Mouse (Mus musculus) midbrain, embryonic 12.5 days (tissue): ENCODE results near the gene Alk. TPM values are rescaled to one million over a fixed set of nuclear protein-coding genes. Genes with fewer than 3 reads are reported as not detected.

ENCODE experiments used
- ATAC-seq: fragments of 200-750 bp; cut with Nextera tagmentation; 2 replicates; pipeline ENCODE4 v1.8.0; 2017; ENCODE audit warnings: low read depth, moderate TSS enrichment, moderate library complexity; ENCODE audit not compliant: low FRiP score
- H3K27ac ChIP-seq: fragments of 300-500 bp; sonication (generic); replicated peaks from 2 replicates; pipeline ENCODE4 v1.5.1; 2016; ENCODE audit warnings: mild to moderate bottlenecking
- H3K27me3 ChIP-seq: fragments of 300-500 bp; sonication (generic); 2 replicates; pipeline ENCODE4 v1.6.1; 2016; ENCODE audit warnings: mild to moderate bottlenecking
- H3K36me3 ChIP-seq: fragments of 300-500 bp; sonication (generic); 2 replicates; pipeline ENCODE4 v1.6.1; 2016
- H3K4me1 ChIP-seq: fragments of 300-500 bp; sonication (generic); 2 replicates; pipeline ENCODE4 v1.6.1; 2016
- H3K4me2 ChIP-seq: fragments of 300-500 bp; sonication (generic); replicated peaks from 2 replicates; pipeline ENCODE4 v1.6.1; 2016; ENCODE audit warnings: mild to moderate bottlenecking, moderate library complexity
- H3K4me3 ChIP-seq: fragments of 300-500 bp; sonication (generic); 2 replicates; pipeline ENCODE4 v1.5.1; 2016; ENCODE audit warnings: mild to moderate bottlenecking
- H3K9ac ChIP-seq: fragments of 300-500 bp; sonication (generic); replicated peaks from 2 replicates; pipeline ENCODE4 v1.6.1; 2016; ENCODE audit warnings: mild to moderate bottlenecking, moderate library complexity
- H3K9me3 ChIP-seq: fragments of 300-500 bp; sonication (generic); 2 replicates; pipeline ENCODE4 v1.6.1; 2016; ENCODE audit warnings: mild to moderate bottlenecking
- WGBS: fragments of 180-500 bp; shearing (Covaris S2); methylation state at CpG from one replicate; pipeline ENCODE4 v1.1.7; 2016; 5-methylcytosine and 5-hydroxymethylcytosine counted together
- polyA plus RNA-seq: library from polyadenylated mRNA; unstranded; fragments of >200 nt; fragmentation: Nextera tagmentation; extraction: Ambion mirVana; gene quantifications from 2 replicates; pipeline ENCODE4 v1.2.1, GENCODE M21; 2016

Gene Alk
- polyA plus RNA-seq, 1 experiment from 2014 or later, result 0.99 TPM

DNA sequence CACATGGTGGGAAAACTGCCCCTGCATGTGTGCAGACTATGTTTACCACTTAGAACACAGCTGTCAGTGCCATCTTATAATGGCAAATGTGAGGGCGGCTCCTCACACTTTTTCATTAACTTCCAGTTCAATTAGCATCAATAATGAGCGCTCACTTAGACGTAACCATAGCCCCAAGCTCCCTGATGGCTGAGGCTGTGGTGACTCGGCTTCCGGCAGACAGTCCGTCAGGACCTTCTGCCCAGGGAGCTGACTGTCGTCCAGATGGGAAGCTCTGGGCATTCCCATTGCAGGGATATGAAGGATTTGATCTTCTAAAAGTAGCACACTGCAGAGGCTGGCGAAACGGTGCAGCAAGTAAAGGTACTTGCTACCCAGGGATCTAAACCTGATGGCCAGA lies 25.1 kb downstream of the Alk start:
- Histone ChIP-seq H3K9me3 (no peaks in the 10 kb centered on the region), H3K4me1 (no peaks in the 10 kb centered on the region), H3K27me3 (no peaks in the 10 kb centered on the region), H3K36me3 (no peaks in the 10 kb centered on the region), H3K27ac (no peak overlapping the region), H3K4me3 (no peak overlapping the region), H3K4me2 (no peak overlapping the region), H3K9ac (no peak overlapping the region)
- ATAC-seq, result no peak
- 86% methylated on average over 9 of the region's 9 CpGs for WGBS

GRCm38 (mm10) chr17:72571379-72571778 lies 33.0 kb downstream of the Alk start:
- ATAC-seq, result no peak
- 82% methylated on average over 2 of the region's 2 CpGs for WGBS
- Histone ChIP-seq H3K27me3 (no peaks in the 10 kb centered on the region), H3K9ac (no peak overlapping the region), H3K4me3 (no peak overlapping the region), H3K4me2 (no peak overlapping the region), H3K36me3 (no peaks in the 10 kb centered on the region), H3K27ac (no peak overlapping the region), H3K9me3 (no peaks in the 10 kb centered on the region), H3K4me1 (peaks cover 4% of the 10 kb centered on the region; the same call in 1 of the 2 replicates)

- Histone ChIP-seq H3K4me1 (peaks cover 4% of the 10 kb centered on the region; the same call in 1 of the 2 replicates), H3K9ac (no peak overlapping the region), H3K9me3 (no peaks in the 10 kb centered on the region), H3K36me3 (no peaks in the 10 kb centered on the region), H3K4me2 (peak overlapping the region; percentile 34; the same call in 1 of the 2 replicates), H3K27me3 (no peaks in the 10 kb centered on the region), H3K4me3 (no peak overlapping the region), H3K27ac (no peak overlapping the region)
- ATAC-seq, result peak; percentile 66; the same call in 1 of the 2 replicates
- 55% methylated on average over 10 of the region's 10 CpGs for WGBS
These were observed 34.9 kb downstream of the Alk start for GRCm38 (mm10) chr17:72569491-72569890.

GRCm38 (mm10) chr17:72563423-72563822 lies 41.0 kb downstream of the Alk start:
- Histone ChIP-seq H3K9ac (no peak overlapping the region), H3K9me3 (no peaks in the 10 kb centered on the region), H3K4me3 (no peak overlapping the region), H3K27ac (no peak overlapping the region), H3K4me2 (no peak overlapping the region), H3K36me3 (no peaks in the 10 kb centered on the region), H3K4me1 (peaks cover 4% of the 10 kb centered on the region; the same call in 1 of the 2 replicates), H3K27me3 (no peaks in the 10 kb centered on the region)
- WGBS, result 77% methylated on average over 5 of the region's 5 CpGs
- ATAC-seq, result no peak

GRCm38 (mm10) chr17:72561471-72561870 lies 43.0 kb downstream of the Alk start:
- Histone ChIP-seq H3K27ac (no peak overlapping the region), H3K9ac (no peak overlapping the region), H3K27me3 (no peaks in the 10 kb centered on the region), H3K4me1 (peaks cover 8% of the 10 kb centered on the region; the same call in 1 of the 2 replicates), H3K4me3 (no peak overlapping the region), H3K36me3 (no peaks in the 10 kb centered on the region), H3K9me3 (no peaks in the 10 kb centered on the region), H3K4me2 (no peak overlapping the region)
- ATAC-seq, result no peak
- 78% methylated on average over 3 of the region's 3 CpGs for WGBS

- Histone ChIP-seq H3K9me3 (no peaks in the 10 kb centered on the region), H3K9ac (no peak overlapping the region), H3K36me3 (no peaks in the 10 kb centered on the region), H3K27ac (no peak overlapping the region), H3K27me3 (no peaks in the 10 kb centered on the region), H3K4me1 (peaks cover 8% of the 10 kb centered on the region; the same call in 1 of the 2 replicates), H3K4me3 (no peak overlapping the region), H3K4me2 (no peak overlapping the region)
- no peak for ATAC-seq
- WGBS, result 88% methylated on average over 1 of the region's 1 CpGs
These were observed 43.7 kb downstream of the Alk start for GRCm38 (mm10) chr17:72560771-72561170.

DNA sequence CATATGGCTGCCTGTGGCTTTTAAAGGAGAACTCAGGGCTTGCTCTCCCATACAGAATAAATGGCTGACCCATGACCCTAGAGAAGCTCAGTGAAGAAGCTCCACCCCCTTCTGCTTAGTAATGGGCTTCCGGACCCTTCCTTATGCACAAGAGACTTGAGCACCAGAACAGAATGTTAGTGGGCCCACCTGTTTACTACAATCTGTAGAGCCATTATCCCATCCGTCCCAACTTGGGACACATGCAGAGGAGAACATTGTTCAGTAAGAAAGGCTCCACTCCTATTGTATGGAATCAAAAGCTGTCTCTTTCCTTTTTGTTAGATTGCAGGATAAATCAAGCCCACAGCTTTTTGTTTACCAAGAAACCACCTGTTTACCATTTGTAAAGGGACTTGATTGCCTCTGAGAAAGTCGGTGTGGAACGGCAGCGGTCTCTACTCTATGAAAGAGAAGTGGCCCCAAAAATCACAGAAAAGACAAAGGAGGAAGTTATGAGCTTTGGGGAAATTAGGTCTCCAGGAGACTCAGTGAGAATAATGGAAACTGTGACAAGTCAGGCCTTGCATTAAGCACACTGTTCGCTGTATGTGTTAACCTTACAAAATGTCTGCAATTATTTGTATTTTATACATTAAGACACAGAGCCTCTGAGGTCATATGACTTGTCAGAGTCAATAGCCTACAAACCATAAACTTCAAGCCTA lies 47.2 kb downstream of the Alk start:
- Histone ChIP-seq H3K9me3 (no peaks in the 10 kb centered on the region), H3K4me3 (no peak overlapping the region), H3K4me1 (peaks cover 8% of the 10 kb centered on the region; the same call in 1 of the 2 replicates), H3K27me3 (no peaks in the 10 kb centered on the region), H3K27ac (no peak overlapping the region), H3K4me2 (no peak overlapping the region), H3K9ac (no peak overlapping the region), H3K36me3 (no peaks in the 10 kb centered on the region)
- 57% methylated on average over 6 of the region's 6 CpGs for WGBS
- no peak for ATAC-seq

DNA sequence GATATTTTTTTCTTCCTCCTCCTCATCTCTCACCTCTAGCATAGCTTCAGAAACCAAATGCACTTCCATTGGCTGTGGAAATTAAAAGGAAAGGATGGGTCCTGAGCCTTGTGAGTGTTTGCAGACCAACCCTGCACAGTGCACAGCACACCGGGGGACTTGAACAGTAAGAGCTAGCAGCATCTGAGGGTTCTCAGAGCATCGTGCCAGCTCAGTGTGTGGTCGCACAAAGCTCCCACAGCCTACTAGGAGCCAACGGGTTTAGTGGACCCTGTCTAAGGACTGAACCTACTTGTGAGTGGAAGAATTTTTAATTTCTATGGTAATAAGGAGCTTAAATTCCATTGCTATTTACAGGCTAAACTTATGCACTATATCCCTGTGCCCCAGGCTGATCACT lies 58.2 kb downstream of the Alk start:
- no peak for ATAC-seq
- no peaks in the 10 kb centered on the region for H3K27me3 ChIP-seq
- no peaks in the 10 kb centered on the region for H3K4me1 ChIP-seq
- no peaks in the 10 kb centered on the region for H3K9me3 ChIP-seq
- no peak overlapping the region for H3K9ac ChIP-seq
- whole genome bisulfite sequencing, result 79% methylated on average over 4 of the region's 4 CpGs
- no peak overlapping the region for H3K27ac ChIP-seq
- no peak overlapping the region for H3K4me3 ChIP-seq
- H3K4me2 ChIP-seq, result no peak overlapping the region
- no peaks in the 10 kb centered on the region for H3K36me3 ChIP-seq

DNA sequence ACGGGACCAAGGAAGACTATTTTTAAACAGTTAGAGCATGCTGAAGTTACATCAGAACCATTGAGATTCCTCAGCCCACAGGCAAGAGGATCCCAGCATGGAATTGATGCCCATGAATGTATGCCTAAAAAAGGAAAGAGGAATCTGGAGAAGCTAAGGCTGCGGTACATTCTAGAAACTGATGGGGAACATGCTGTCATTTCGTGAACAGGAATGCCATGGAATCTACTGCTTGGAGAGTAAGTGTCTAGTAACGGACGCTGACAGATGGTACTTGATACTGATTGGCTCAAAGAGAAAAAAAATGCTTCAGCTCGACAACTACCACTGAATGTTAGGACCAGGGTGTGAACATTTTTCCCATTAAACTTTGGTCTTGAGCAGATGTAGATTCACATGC lies 69.1 kb downstream of the Alk start:
- WGBS, result 89% methylated on average over 6 of the region's 6 CpGs
- Histone ChIP-seq H3K27me3 (no peaks in the 10 kb centered on the region), H3K4me2 (no peak overlapping the region), H3K9me3 (no peaks in the 10 kb centered on the region), H3K4me3 (no peak overlapping the region), H3K27ac (no peak overlapping the region), H3K4me1 (no peaks in the 10 kb centered on the region), H3K9ac (no peak overlapping the region), H3K36me3 (no peaks in the 10 kb centered on the region)
- ATAC-seq, result no peak

DNA sequence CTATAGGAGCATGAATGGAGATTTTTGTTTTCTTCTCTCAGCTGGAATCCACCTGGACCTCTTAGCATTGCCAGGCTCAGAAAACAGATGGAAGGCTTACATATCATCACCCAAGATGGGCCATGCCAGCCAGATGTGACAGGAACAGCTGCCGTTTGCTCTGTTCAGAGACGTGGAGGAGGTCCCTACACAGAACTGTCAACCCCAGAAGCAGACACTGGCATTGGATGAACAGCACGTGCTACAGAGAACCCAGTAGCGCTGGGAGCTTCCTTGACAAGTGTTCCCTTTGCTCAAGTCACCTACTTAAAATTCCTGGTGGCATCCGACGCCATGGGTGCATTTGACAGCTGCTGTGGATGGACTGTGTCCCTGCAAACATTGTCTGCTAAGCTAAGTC lies 72.2 kb downstream of the Alk start:
- 83% methylated on average over 6 of the region's 6 CpGs for WGBS
- no peaks in the 10 kb centered on the region for H3K36me3 ChIP-seq
- no peak for ATAC-seq

GRCm38 (mm10) chr17:72528481-72528880 lies 75.9 kb downstream of the Alk start:
- H3K27ac ChIP-seq, result no peak overlapping the region
- H3K4me2 ChIP-seq, result no peak overlapping the region
- no peaks in the 10 kb centered on the region for H3K27me3 ChIP-seq
- no peak overlapping the region for H3K4me3 ChIP-seq
- no peak for ATAC-seq
- WGBS, result 90% methylated on average over 8 of the region's 8 CpGs
- no peaks in the 10 kb centered on the region for H3K9me3 ChIP-seq
- H3K9ac ChIP-seq, result no peak overlapping the region
- H3K36me3 ChIP-seq, result no peaks in the 10 kb centered on the region
- H3K4me1 ChIP-seq, result no peaks in the 10 kb centered on the region

More for the DNA sequence above, 72.2 kb downstream of the Alk start:
- Histone ChIP-seq H3K9ac (no peak overlapping the region), H3K4me1 (no peaks in the 10 kb centered on the region), H3K27ac (no peak overlapping the region), H3K27me3 (no peaks in the 10 kb centered on the region), H3K4me2 (no peak overlapping the region), H3K4me3 (no peak overlapping the region), H3K9me3 (no peaks in the 10 kb centered on the region)

GRCm38 (mm10) chr17:72527481-72527880 lies 76.9 kb downstream of the Alk start:
- Histone ChIP-seq H3K9me3 (no peaks in the 10 kb centered on the region), H3K27ac (no peak overlapping the region), H3K4me1 (no peaks in the 10 kb centered on the region), H3K4me3 (no peak overlapping the region), H3K9ac (no peak overlapping the region), H3K4me2 (no peak overlapping the region), H3K27me3 (no peaks in the 10 kb centered on the region), H3K36me3 (no peaks in the 10 kb centered on the region)
- 87% methylated on average over 5 of the region's 5 CpGs for WGBS
- ATAC-seq, result no peak

- H3K9me3 ChIP-seq, result no peaks in the 10 kb centered on the region
- H3K4me1 ChIP-seq, result no peaks in the 10 kb centered on the region
- H3K27ac ChIP-seq, result no peak overlapping the region
- H3K27me3 ChIP-seq, result no peaks in the 10 kb centered on the region
- H3K4me2 ChIP-seq, result no peak overlapping the region
- no peak overlapping the region for H3K9ac ChIP-seq
- no peak overlapping the region for H3K4me3 ChIP-seq
- WGBS, result 96% methylated on average over 4 of the region's 4 CpGs
- no peak for ATAC-seq
- no peaks in the 10 kb centered on the region for H3K36me3 ChIP-seq
These were observed 78.1 kb downstream of the Alk start for GRCm38 (mm10) chr17:72526356-72526755.
